ENCODE assay signal across 7 mouse cellular contexts in the genomic region with DNA sequence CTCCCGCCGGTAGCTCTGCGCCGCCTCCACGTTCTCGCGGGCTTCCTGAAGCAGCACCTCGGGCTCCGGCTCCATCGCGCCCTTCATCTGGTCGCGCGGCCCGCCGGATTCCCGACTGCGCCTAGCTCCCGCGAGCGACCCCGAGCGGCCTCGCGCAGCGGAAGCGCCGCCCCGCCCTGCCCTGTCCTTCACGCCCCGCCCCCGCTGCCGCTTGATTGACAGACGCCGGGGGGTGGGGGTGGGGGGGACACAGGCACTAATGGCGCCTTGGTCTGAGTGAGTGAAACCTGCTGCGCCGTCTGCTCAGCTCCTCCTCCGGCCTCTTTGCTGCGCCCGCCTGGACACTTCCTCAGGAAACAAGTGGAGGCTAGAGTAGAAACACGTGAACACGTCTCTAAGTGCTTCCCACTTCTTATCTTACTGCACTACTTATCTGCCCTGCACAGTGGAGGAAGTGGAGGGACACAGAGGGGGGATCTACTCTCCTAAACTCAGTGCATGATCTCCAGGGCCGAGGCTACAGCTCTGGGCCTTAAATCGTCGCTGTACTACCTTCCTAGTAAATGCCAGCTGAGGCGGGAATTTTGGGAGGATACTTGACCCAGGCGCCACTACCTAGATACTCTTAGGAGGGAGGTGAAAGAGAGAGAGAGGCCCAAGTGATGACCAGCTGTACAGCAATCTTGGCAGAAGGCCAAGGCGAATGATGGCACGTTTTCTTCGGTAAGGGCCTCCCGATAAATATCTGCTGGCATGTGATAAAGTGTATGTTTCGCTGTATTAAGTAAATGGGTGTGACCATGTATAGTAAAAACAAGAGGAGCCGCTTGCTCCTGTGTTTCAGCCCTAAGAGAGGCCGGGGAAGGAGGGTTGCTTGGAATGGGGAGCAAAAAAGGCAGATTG. TPM values are rescaled to one million over a fixed set of nuclear protein-coding genes. Genes with fewer than 3 reads are reported as not detected.
A peak's percentile ranks its signal among the peaks of the same experiment; 100 is the strongest.
DNase-seq lines count a peak whose midpoint lies in the region; ATAC-seq lines count a peak whose summit lies in the region.

Crlf3 (minus strand) TSS at position 166 of the 903 bp plus-strand sequence.

- peaks cover 19% of the 10 kb centered on the region for H3K4me1 ChIP-seq in limb, embryonic 10.5 days
- H3K4me1 ChIP-seq in midbrain, embryonic 13.5 days (replicated peaks): peaks cover 11% of the 10 kb centered on the region

- peak; percentile 88 for DNase-seq in adrenal gland, adult 8-10 months
- peak; percentile 98 for DNase-seq in embryo, embryonic 9.5 days (ENCODE audit: extremely low spot score)
- DNase-seq in kidney, adult 11 months: peak; percentile 92
- peak; percentile 98 for DNase-seq in limb, embryonic 10.5 days (ENCODE audit: low spot score)
- peak; percentile 86 for DNase-seq in spleen, adult 12 weeks (ENCODE audit: low spot score)

- 10% methylated on average over 55 of the region's 55 CpGs for WGBS in limb, embryonic 10.5 days
- WGBS in midbrain, embryonic 13.5 days: 7% methylated on average over 55 of the region's 55 CpGs

- H3K9me3 ChIP-seq in limb, embryonic 10.5 days (replicated peaks): no peaks in the 10 kb centered on the region
- H3K9me3 ChIP-seq in midbrain, embryonic 13.5 days: no peaks in the 10 kb centered on the region

- ATAC-seq in granulocyte monocyte progenitor cell, adult 5-6 weeks (replicated peaks; ENCODE audit: poor library complexity, severe bottlenecking): peak; percentile 89
- ATAC-seq in midbrain, embryonic 13.5 days: peak; percentile 96

- H3K9ac ChIP-seq in midbrain, embryonic 13.5 days (replicated peaks): peak within 1 kb of the TSS; percentile 92

- peak within 1 kb of the TSS; percentile 95 for H3K27ac ChIP-seq in limb, embryonic 10.5 days
- H3K27ac ChIP-seq in midbrain, embryonic 13.5 days: peak within 1 kb of the TSS; percentile 82

- H3K27me3 ChIP-seq in limb, embryonic 10.5 days (ENCODE audit: low read depth, poor library complexity, severe bottlenecking): no peaks in the 10 kb centered on the region
- no peaks in the 10 kb centered on the region for H3K27me3 ChIP-seq in midbrain, embryonic 13.5 days

- H3K36me3 ChIP-seq in limb, embryonic 10.5 days: peaks cover 13% of the 10 kb centered on the region; the same call in 1 of the 2 replicates
- no peaks in the 10 kb centered on the region for H3K36me3 ChIP-seq in midbrain, embryonic 13.5 days

- peak within 1 kb of the TSS; percentile 74 for H3K4me2 ChIP-seq in midbrain, embryonic 13.5 days (replicated peaks)

- peak within 1 kb of the TSS; percentile 81 for H3K4me3 ChIP-seq in limb, embryonic 10.5 days
- peak within 1 kb of the TSS; percentile 75 for H3K4me3 ChIP-seq in midbrain, embryonic 13.5 days (replicated peaks)

RNA-seq across cellular contexts. Expression of gene Crlf3, which starts in this region (rescaled TPM):
- total RNA-seq in adrenal gland, adult 8-10 months (2022): 10 to 100 TPM; 15.7 to 30.6 (median 22.2) TPM
- total RNA-seq in granulocyte monocyte progenitor cell, adult 5-6 weeks (2014; fragmentation: Nextera tagmentation): 85.9 and 104 TPM in 2 replicates
- 95.3 and 97.5 TPM in 2 replicates for total RNA-seq in granulocyte monocyte progenitor cell, adult 5-6 weeks (2017)
- polyA plus RNA-seq in limb, embryonic 10.5 days (2016; fragmentation: Nextera tagmentation; extraction: Ambion mirVana): 57.9 and 58.2 TPM in 2 replicates
- polyA plus RNA-seq in midbrain, embryonic 13.5 days (2015; fragmentation: Nextera tagmentation; extraction: Ambion mirVana): 14.1 and 14.6 TPM in 2 replicates

Comparison
In these comparisons a context has a peak if more than half of its experiments do, and no peak if none do; other contexts are left out.
1. Peak in every context shown above with its lines: DNase-seq, ATAC-seq, H3K4me3 ChIP-seq and H3K27ac ChIP-seq.